ENCODE assay signal across 8 mouse cellular contexts in genomic region chr13:56575701-56576321, GRCm38 (mm10). TPM values are rescaled to one million over a fixed set of nuclear protein-coding genes. Genes with fewer than 3 reads are reported as not detected.
DNase-seq lines count a peak whose midpoint lies in the region; ATAC-seq lines count a peak whose summit lies in the region.

No protein-coding gene starts in this region.

- peak; percentile 96 for DNase-seq in midbrain, embryonic 11.5 days (ENCODE audit: low spot score, missing footprints)
- peak; percentile 56 to 71 for DNase-seq in cerebellum, postnatal 25 days
- peak; percentile 99 for DNase-seq in heart, adult 11 months
- peak; percentile 57 for DNase-seq in liver, embryonic 11.5 days (ENCODE audit: low spot score)
- DNase-seq in ovary, postnatal 10 days (ENCODE audit: low spot score): peak; percentile 54
- DNase-seq in thymus, postnatal 0 days (ENCODE audit: low spot score): peak; percentile 69

- H3K36me3 ChIP-seq in midbrain, embryonic 11.5 days (ENCODE audit: control insufficient read depth, insufficient read depth, low read length): no peaks in the 10 kb centered on the region
- H3K36me3 ChIP-seq in midbrain, embryonic 13.5 days: no peaks in the 10 kb centered on the region
- no peaks in the 10 kb centered on the region for H3K36me3 ChIP-seq in kidney, embryonic 15.5 days
- no peaks in the 10 kb centered on the region for H3K36me3 ChIP-seq in liver, embryonic 11.5 days (ENCODE audit: control insufficient read depth, insufficient read depth, low read length)

- no peak for ATAC-seq in midbrain, embryonic 11.5 days (ENCODE audit: low FRiP score)
- ATAC-seq in midbrain, embryonic 13.5 days: no peak
- ATAC-seq in kidney, embryonic 15.5 days (replicated peaks; ENCODE audit: low FRiP score): peak; percentile 27; the same call in 1 of the 2 replicates
- no peak for ATAC-seq in liver, embryonic 11.5 days (replicated peaks; ENCODE audit: low FRiP score)

- no peak overlapping the region for H3K4me2 ChIP-seq in midbrain, embryonic 11.5 days
- H3K4me2 ChIP-seq in midbrain, embryonic 13.5 days (replicated peaks): no peak overlapping the region
- H3K4me2 ChIP-seq in kidney, embryonic 15.5 days: no peak overlapping the region
- H3K4me2 ChIP-seq in liver, embryonic 11.5 days: no peak overlapping the region

- H3K4me3 ChIP-seq in midbrain, embryonic 11.5 days (ENCODE audit: low read depth, low read length): no peak overlapping the region
- H3K4me3 ChIP-seq in midbrain, embryonic 13.5 days (replicated peaks): no peak overlapping the region
- H3K4me3 ChIP-seq in kidney, embryonic 15.5 days (replicated peaks): no peak overlapping the region
- H3K4me3 ChIP-seq in liver, embryonic 11.5 days (ENCODE audit: low read depth, low read length): no peak overlapping the region

- H3K4me1 ChIP-seq in midbrain, embryonic 11.5 days (ENCODE audit: control insufficient read depth, insufficient read depth, low read length): peaks cover under 1% of the 10 kb centered on the region; the same call in 1 of the 2 replicates
- H3K4me1 ChIP-seq in midbrain, embryonic 13.5 days (replicated peaks): 0 out of 2 replicates have a peak, but pooled peaks cover under 1% of the 10 kb centered on the region
- peaks cover 27% of the 10 kb centered on the region for H3K4me1 ChIP-seq in kidney, embryonic 15.5 days
- no peaks in the 10 kb centered on the region; the same call in 1 of the 2 replicates for H3K4me1 ChIP-seq in liver, embryonic 11.5 days (replicated peaks; ENCODE audit: control insufficient read depth, insufficient read depth, low read length)

- no peaks in the 10 kb centered on the region for H3K27me3 ChIP-seq in midbrain, embryonic 11.5 days (ENCODE audit: control insufficient read depth, insufficient read depth, low read length)
- peaks cover 3% of the 10 kb centered on the region; the same call in 1 of the 2 replicates for H3K27me3 ChIP-seq in midbrain, embryonic 13.5 days
- no peaks in the 10 kb centered on the region for H3K27me3 ChIP-seq in kidney, embryonic 15.5 days
- H3K27me3 ChIP-seq in liver, embryonic 11.5 days (replicated peaks; ENCODE audit: control insufficient read depth, insufficient read depth, low read length): no peaks in the 10 kb centered on the region

- WGBS in midbrain, embryonic 11.5 days: 68% methylated on average over 12 of the region's 12 CpGs
- WGBS in midbrain, embryonic 13.5 days: 68% methylated on average over 12 of the region's 12 CpGs
- 37% methylated on average over 12 of the region's 12 CpGs for WGBS in kidney, embryonic 15.5 days
- 48% methylated on average over 12 of the region's 12 CpGs for WGBS in liver, embryonic 11.5 days

- H3K9ac ChIP-seq in midbrain, embryonic 11.5 days (ENCODE audit: low read length): no peak overlapping the region
- H3K9ac ChIP-seq in midbrain, embryonic 13.5 days (replicated peaks): no peak overlapping the region
- H3K9ac ChIP-seq in kidney, embryonic 15.5 days: no peak overlapping the region
- no peak overlapping the region for H3K9ac ChIP-seq in liver, embryonic 11.5 days (ENCODE audit: low read depth, low read length)

- no peak overlapping the region for H3K27ac ChIP-seq in midbrain, embryonic 11.5 days (ENCODE audit: low read depth, low read length)
- no peak overlapping the region for H3K27ac ChIP-seq in midbrain, embryonic 13.5 days
- H3K27ac ChIP-seq in kidney, embryonic 15.5 days: peak overlapping the region; percentile 82
- H3K27ac ChIP-seq in liver, embryonic 11.5 days (ENCODE audit: low read depth, low read length): no peak overlapping the region

- H3K9me3 ChIP-seq in midbrain, embryonic 11.5 days (ENCODE audit: control insufficient read depth, low read length): no peaks in the 10 kb centered on the region
- H3K9me3 ChIP-seq in midbrain, embryonic 13.5 days: no peaks in the 10 kb centered on the region
- H3K9me3 ChIP-seq in kidney, embryonic 15.5 days (replicated peaks): no peaks in the 10 kb centered on the region
- no peaks in the 10 kb centered on the region for H3K9me3 ChIP-seq in liver, embryonic 11.5 days (ENCODE audit: control insufficient read depth, low read length)

RNA-seq across cellular contexts. Expression of gene Lect2, which starts 27.5 kb away (rescaled TPM):
- not detected in 2 replicates for polyA plus RNA-seq in midbrain, embryonic 11.5 days (2014; fragmentation: Nextera tagmentation; extraction: Ambion mirVana)
- polyA plus RNA-seq in midbrain, embryonic 13.5 days (2015; fragmentation: Nextera tagmentation; extraction: Ambion mirVana): not detected in 2 replicates
- 1.8 and 2.5 TPM in 2 replicates for polyA plus RNA-seq in kidney, embryonic 15.5 days (2015; fragmentation: Nextera tagmentation; extraction: Ambion mirVana)
- polyA plus RNA-seq in liver, embryonic 11.5 days (2014; fragmentation: Nextera tagmentation; extraction: Ambion mirVana): 31.8 and 34.4 TPM in 2 replicates
- not detected in 2 replicates for polyA plus RNA-seq in thymus, postnatal 0 days (2015; fragmentation: Nextera tagmentation; extraction: Ambion mirVana)

RNA-seq across cellular contexts. Expression of gene Tgfbi, which starts 33.5 kb away (rescaled TPM):
- 20.2 and 25.3 TPM in 2 replicates for polyA plus RNA-seq in midbrain, embryonic 11.5 days (2014; fragmentation: Nextera tagmentation; extraction: Ambion mirVana)
- polyA plus RNA-seq in midbrain, embryonic 13.5 days (2015; fragmentation: Nextera tagmentation; extraction: Ambion mirVana): 4.0 and 4.8 TPM in 2 replicates
- polyA plus RNA-seq in kidney, embryonic 15.5 days (2015; fragmentation: Nextera tagmentation; extraction: Ambion mirVana): 121 and 135 TPM in 2 replicates
- 27.6 and 28.2 TPM in 2 replicates for polyA plus RNA-seq in liver, embryonic 11.5 days (2014; fragmentation: Nextera tagmentation; extraction: Ambion mirVana)
- 19.9 and 22.7 TPM in 2 replicates for polyA plus RNA-seq in thymus, postnatal 0 days (2015; fragmentation: Nextera tagmentation; extraction: Ambion mirVana)

RNA-seq across cellular contexts. Expression of gene Fbxl21, which starts 53.5 kb away (rescaled TPM):
- 1.9 and 3.0 TPM in 2 replicates for polyA plus RNA-seq in midbrain, embryonic 11.5 days (2014; fragmentation: Nextera tagmentation; extraction: Ambion mirVana)
- polyA plus RNA-seq in midbrain, embryonic 13.5 days (2015; fragmentation: Nextera tagmentation; extraction: Ambion mirVana): 2.5 and 2.6 TPM in 2 replicates
- polyA plus RNA-seq in kidney, embryonic 15.5 days (2015; fragmentation: Nextera tagmentation; extraction: Ambion mirVana): 2.1 and 2.9 TPM in 2 replicates
- polyA plus RNA-seq in liver, embryonic 11.5 days (2014; fragmentation: Nextera tagmentation; extraction: Ambion mirVana): 1.2 and 1.3 TPM in 2 replicates
- 1.1 TPM in 2 replicates for polyA plus RNA-seq in thymus, postnatal 0 days (2015; fragmentation: Nextera tagmentation; extraction: Ambion mirVana)
